Mouse (Mus musculus) CH12.LX (cell line): ENCODE measurements around the gene Slc4a3. TPM values are rescaled to one million over a fixed set of nuclear protein-coding genes. Genes with fewer than 3 reads are reported as not detected.

Experiments used
- DNase-seq: peaks from one replicate; pipeline ENCODE4 v3.0.0-alpha.2; 2013; ENCODE audit errors: extremely low read depth
- H3K27ac ChIP-seq: 2 replicates; pipeline ENCODE4 v1.5.1; 2012; ENCODE audit warnings: low read depth, mild to moderate bottlenecking, control low read depth, moderate library complexity; ENCODE audit not compliant: insufficient read depth
- H3K27me3 ChIP-seq: replicated peaks from 2 replicates; pipeline ENCODE3; 2012; ENCODE audit warnings: inconsistent platforms
- H3K36me3 ChIP-seq, 2 experiments: replicated peaks in 1 of 2; 2 replicates each; pipeline versions ENCODE3 to v1.6.1; 2012; ENCODE audit warnings: inconsistent platforms in 1 of 2, low read length in 1 of 2, mild to moderate bottlenecking in 1 of 2, mixed read lengths in 1 of 2, moderate library complexity in 1 of 2; ENCODE audit not compliant: control insufficient read depth in 1 of 2, insufficient read depth in 1 of 2
- H3K4me1 ChIP-seq, 2 experiments: 2 replicates each; pipeline ENCODE4 v1.6.1; 2012; ENCODE audit warnings: inconsistent platforms in 1 of 2, moderate library complexity in 1 of 2; ENCODE audit not compliant: insufficient read depth in 2 of 2, control insufficient read depth in 1 of 2
- H3K4me2 ChIP-seq: 2 replicates; pipeline ENCODE4 v1.6.1; 2012; ENCODE audit warnings: low read depth, mild to moderate bottlenecking, control low read depth; ENCODE audit not compliant: poor library complexity, insufficient read depth, severe bottlenecking
- H3K4me3 ChIP-seq, 3 experiments: fragments of 150-350 bp in 1 of 3; sonication (generic) in 1 of 3; replicated peaks in 1 of 3; 2 replicates each; pipeline versions ENCODE3 to v1.5.1; 2011 to 2012; ENCODE audit warnings: low read depth in 2 of 3, low read length in 2 of 3, mild to moderate bottlenecking in 2 of 3, moderate library complexity in 2 of 3, control low read depth in 1 of 3, improper control_type of control experiment in 1 of 3, inconsistent platforms in 1 of 3, mixed read lengths in 1 of 3; ENCODE audit not compliant: poor library complexity in 1 of 3
- H3K79me2 ChIP-seq: replicated peaks from 2 replicates; pipeline ENCODE4 v1.6.1; 2012; ENCODE audit warnings: mild to moderate bottlenecking, moderate library complexity; ENCODE audit not compliant: control insufficient read depth, poor library complexity, insufficient read depth, severe bottlenecking; ENCODE audit errors: extremely low read depth
- H3K9ac ChIP-seq: 2 replicates; pipeline ENCODE4 v1.6.1; 2012; ENCODE audit warnings: low read depth, mild to moderate bottlenecking, control low read depth, moderate library complexity; ENCODE audit not compliant: insufficient read depth
- H3K9me3 ChIP-seq: replicated peaks from 2 replicates; pipeline ENCODE3; 2012; ENCODE audit warnings: low read length, inconsistent platforms, mixed read lengths
- BHLHE40 ChIP-seq: IDR thresholded peaks from 2 replicates; pipeline ENCODE4 v1.6.1; 2011; ENCODE audit warnings: mild to moderate bottlenecking, low read depth, low read length, improper control_type of control experiment
- CHD2 ChIP-seq: IDR thresholded peaks from 2 replicates; pipeline ENCODE4 v1.6.1; 2011; ENCODE audit warnings: low read length, improper control_type of control experiment
- CTCF ChIP-seq, 2 experiments: IDR thresholded peaks in 1 of 2; conservative IDR thresholded peaks in 1 of 2; 2 replicates each; pipeline ENCODE4 v1.5.1; 2011 to 2012; ENCODE audit warnings: low read depth in 2 of 2, low read length in 2 of 2, improper control_type of control experiment in 1 of 2, inconsistent platforms in 1 of 2, mild to moderate bottlenecking in 1 of 2, moderate library complexity in 1 of 2
- ELF1 ChIP-seq: IDR thresholded peaks from 2 replicates; pipeline ENCODE4 v1.6.1; 2014; ENCODE audit warnings: low read depth, mild to moderate bottlenecking, inconsistent platforms, low read length, improper control_type of control experiment
- ETS1 ChIP-seq: conservative IDR thresholded peaks from 2 replicates; pipeline ENCODE4 v1.6.1; 2012; ENCODE audit warnings: low read depth, mild to moderate bottlenecking, inconsistent platforms, low read length, improper control_type of control experiment, moderate library complexity
- GABPA ChIP-seq: IDR thresholded peaks from 2 replicates; pipeline ENCODE4 v1.6.1; 2012; ENCODE audit warnings: low read depth, low read length, improper control_type of control experiment, inconsistent platforms; ENCODE audit not compliant: insufficient replicate concordance
- IRF4 ChIP-seq: IDR thresholded peaks from 2 replicates; pipeline ENCODE4 v1.6.1; 2014; ENCODE audit warnings: low read depth, mild to moderate bottlenecking, inconsistent platforms, low read length, improper control_type of control experiment
- KAT2A ChIP-seq: IDR thresholded peaks from 2 replicates; pipeline ENCODE4 v1.6.1; 2012; ENCODE audit warnings: low read length, improper control_type of control experiment, inconsistent platforms; ENCODE audit not compliant: insufficient replicate concordance
- MAFK ChIP-seq: IDR thresholded peaks from 2 replicates; pipeline ENCODE4 v1.6.1; 2011; ENCODE audit warnings: low read length, improper control_type of control experiment; ENCODE audit not compliant: insufficient replicate concordance
- MAZ ChIP-seq: IDR thresholded peaks from 2 replicates; pipeline ENCODE4 v1.6.1; 2012; ENCODE audit warnings: low read depth, mild to moderate bottlenecking, inconsistent platforms, low read length, improper control_type of control experiment, moderate library complexity
- MEF2A ChIP-seq: IDR thresholded peaks from 2 replicates; pipeline ENCODE4 v1.6.1; 2014; ENCODE audit warnings: low read depth, mild to moderate bottlenecking, inconsistent platforms, low read length, improper control_type of control experiment, borderline replicate concordance
- MYC ChIP-seq: IDR thresholded peaks from 2 replicates; pipeline ENCODE4 v1.6.1; 2011; ENCODE audit warnings: low read depth, mild to moderate bottlenecking, improper control_type of control experiment, low read length
- NELFE ChIP-seq: IDR thresholded peaks from 2 replicates; pipeline ENCODE4 v1.6.1; 2011; ENCODE audit warnings: low read depth, low read length, improper control_type of control experiment
- NRF1 ChIP-seq: IDR thresholded peaks from 2 replicates; pipeline ENCODE4 v1.6.1; 2014; ENCODE audit warnings: low read depth, mild to moderate bottlenecking, inconsistent platforms, low read length, improper control_type of control experiment, moderate library complexity
- PAX5 ChIP-seq: IDR thresholded peaks from 2 replicates; pipeline ENCODE4 v1.6.1; 2012; ENCODE audit warnings: low read length, inconsistent platforms, mixed read lengths
- POLR2AphosphoS2 ChIP-seq: IDR thresholded peaks from 2 replicates; pipeline ENCODE4 v1.6.1; 2011; ENCODE audit warnings: low read depth, low read length, improper control_type of control experiment
- RCOR1 ChIP-seq: conservative IDR thresholded peaks from 2 replicates; pipeline ENCODE4 v1.6.1; 2012; ENCODE audit warnings: low read depth, mild to moderate bottlenecking, inconsistent platforms, low read length, improper control_type of control experiment
- TBP ChIP-seq: conservative IDR thresholded peaks from 2 replicates; pipeline ENCODE4 v1.6.1; 2011; ENCODE audit warnings: low read depth, low read length, improper control_type of control experiment
- TCF12 ChIP-seq: IDR thresholded peaks from 2 replicates; pipeline ENCODE4 v1.6.1; 2014; ENCODE audit warnings: low read depth, mild to moderate bottlenecking, inconsistent platforms, low read length, improper control_type of control experiment
- USF1 ChIP-seq: IDR thresholded peaks from 2 replicates; pipeline ENCODE4 v1.6.1; 2014; ENCODE audit warnings: low read depth, mild to moderate bottlenecking, inconsistent platforms, low read length, improper control_type of control experiment
- USF2 ChIP-seq: conservative IDR thresholded peaks from 2 replicates; pipeline ENCODE4 v1.6.1; 2011; ENCODE audit warnings: low read depth, low read length, improper control_type of control experiment
- ZC3H11A ChIP-seq: IDR thresholded peaks from 2 replicates; pipeline ENCODE4 v1.6.1; 2012; ENCODE audit warnings: low read depth, mild to moderate bottlenecking, inconsistent platforms, low read length, improper control_type of control experiment
- ZKSCAN1 ChIP-seq: IDR thresholded peaks from 2 replicates; pipeline ENCODE4 v1.6.1; 2012; ENCODE audit warnings: low read depth, inconsistent platforms, low read length, improper control_type of control experiment, borderline replicate concordance
- ZMIZ1 ChIP-seq: IDR thresholded peaks from 2 replicates; pipeline ENCODE4 v1.6.1; 2012; ENCODE audit warnings: low read depth, mild to moderate bottlenecking, inconsistent platforms, low read length, improper control_type of control experiment
- ZNF384 ChIP-seq: IDR thresholded peaks from 2 replicates; pipeline ENCODE4 v1.6.1; 2012; ENCODE audit warnings: low read depth, low read length, improper control_type of control experiment, inconsistent platforms
- dilution Hi-C: fragments of 300-500 bp; cut with MboI; formaldehyde crosslinking; loops from 2 replicates; pipeline ENCODE4 v1.14.3; 2020; ENCODE audit warnings: low sequenced_read_pairs; ENCODE audit not compliant: extremely low pct_unique_long_range_greater_than_20kb, extremely low pct_ligation_motif_present
- in situ Hi-C: fragments of 300-500 bp; cut with MboI; formaldehyde crosslinking; loops from 3 replicates; pipeline ENCODE4 v1.14.3; 2019; ENCODE audit warnings: low sequenced_read_pairs, low pct_ligation_motif_present, low pct_unique_long_range_greater_than_20kb, mixed read lengths
- polyA plus RNA-seq: library from polyadenylated mRNA; unstranded; fragments of >175 nt; gene quantifications from 2 replicates; pipeline ENCODE4 v1.2.1, GENCODE M21; 2012; ENCODE audit warnings: low read depth; ENCODE audit not compliant: insufficient read length
- total RNA-seq, 2 experiments: library from RNA; depleted of rRNA; stranded (reverse); fragments of 300-350 nt in 1 of 2; fragments of >200 nt in 1 of 2; gene quantifications; 2 replicates each; pipeline ENCODE4 v1.2.3; 2012 to 2014

The Slc4a3 gene
- total and polyA plus RNA-seq, 3 experiments: 0.03 to 0.21 TPM; not detected in 1

DNA sequence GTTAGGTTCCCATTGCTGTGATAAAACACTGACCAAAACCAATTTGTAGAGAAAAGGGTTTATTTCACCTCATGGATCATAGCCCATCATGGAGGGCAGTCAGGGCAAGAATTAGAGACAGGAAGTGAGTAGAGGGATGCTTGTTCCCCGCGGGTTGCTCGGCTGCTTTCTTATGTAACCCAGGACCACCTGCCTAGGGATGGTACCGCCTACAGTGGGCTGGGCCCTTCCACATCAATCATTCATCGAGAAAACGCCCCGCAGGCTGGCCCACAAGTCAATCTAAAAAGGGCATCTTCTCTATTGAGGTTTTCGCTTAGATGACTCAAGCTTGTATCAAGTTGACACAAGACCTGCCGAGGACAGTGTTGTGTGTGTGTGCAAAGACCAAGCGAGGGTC is 37.0 kb downstream of the Slc4a3 start:
- no peaks in the 10 kb centered on the region for H3K36me3 ChIP-seq
- H3K9ac ChIP-seq: no peak overlapping the region
- no peaks in the 10 kb centered on the region for H3K4me1 ChIP-seq
- dilution Hi-C loops (no loop called here), in situ Hi-C loops (no loop called here)
- no peak overlapping the region for H3K27ac ChIP-seq
- DNase-seq: no peak
- H3K79me2 ChIP-seq: no peaks in the 10 kb centered on the region
- H3K27me3 ChIP-seq: peaks cover 19% of the 10 kb centered on the region
- H3K4me2 ChIP-seq: no peak overlapping the region
- H3K4me3 ChIP-seq: no peak overlapping the region
- TF ChIP-seq ETS1: no peak
- TF ChIP-seq TBP: no peak
- no peak for TF ChIP-seq PAX5
- TF ChIP-seq RCOR1: no peak
- no peak for TF ChIP-seq TCF12
- no peak for TF ChIP-seq KAT2A
- TF ChIP-seq CTCF (conservative IDR thresholded peaks at IDR 0.05 in 1 of 2, IDR thresholded peaks at IDR 0.05 in 1 of 2; ENCODE audit: low read depth in 2 of 2, low read length in 2 of 2): no peak
- TF ChIP-seq USF1: no peak
- no peak for TF ChIP-seq MAZ
- TF ChIP-seq GABPA: no peak
- TF ChIP-seq POLR2AphosphoS2: no peak
- TF ChIP-seq NELFE: no peak
- no peak for TF ChIP-seq MYC
- TF ChIP-seq ZNF384: no peak
- no peak for TF ChIP-seq NRF1
- TF ChIP-seq MAFK: no peak
- no peaks in the 10 kb centered on the region for H3K9me3 ChIP-seq

DNA sequence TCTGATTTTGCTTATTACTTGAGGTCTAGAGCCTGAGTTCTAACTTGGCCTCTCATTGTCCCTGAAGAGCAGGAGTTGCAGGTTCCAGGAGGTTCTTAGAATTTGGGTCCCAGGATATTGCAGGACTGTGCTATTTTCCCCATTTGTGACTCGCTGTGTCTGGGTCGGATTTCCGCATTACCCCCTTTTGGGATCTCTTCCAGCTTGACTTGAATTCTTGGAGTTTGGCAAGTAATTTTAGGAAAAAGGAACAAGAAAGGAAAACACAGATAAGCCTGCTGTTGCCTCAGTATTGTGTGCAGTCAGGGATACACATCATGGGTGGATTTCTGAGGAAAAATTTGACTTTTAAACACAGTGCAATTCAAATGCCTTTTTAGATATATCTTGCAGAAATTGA is 40.7 kb downstream of the Slc4a3 start:
- in situ Hi-C loops: no loop called here

More for the DNA sequence above, 40.7 kb downstream of the Slc4a3 start:
- no peak overlapping the region for H3K4me3 ChIP-seq
- no peaks in the 10 kb centered on the region for H3K4me1 ChIP-seq
- H3K9ac ChIP-seq: no peak overlapping the region
- no peak for DNase-seq
- TF ChIP-seq USF2: no peak
- TF ChIP-seq RCOR1: no peak
- no peak for TF ChIP-seq BHLHE40
- TF ChIP-seq ZC3H11A: no peak
- TF ChIP-seq NELFE: no peak
- TF ChIP-seq MAZ: no peak
- no peak for TF ChIP-seq PAX5
- TF ChIP-seq ETS1: no peak
- TF ChIP-seq CHD2: no peak
- TF ChIP-seq ZNF384: no peak
- no peak for TF ChIP-seq ZMIZ1
- TF ChIP-seq NRF1: no peak
- no peak for TF ChIP-seq ELF1
- TF ChIP-seq MEF2A: no peak
- no peak for TF ChIP-seq GABPA
- no peak for TF ChIP-seq ZKSCAN1
- TF ChIP-seq IRF4: no peak
- no peak overlapping the region for H3K27ac ChIP-seq
- dilution Hi-C loops: no loop called here
- H3K4me2 ChIP-seq: no peak overlapping the region
- no peaks in the 10 kb centered on the region for H3K9me3 ChIP-seq
- no peaks in the 10 kb centered on the region for H3K36me3 ChIP-seq
- peaks cover 10% of the 10 kb centered on the region for H3K27me3 ChIP-seq
- no peaks in the 10 kb centered on the region for H3K79me2 ChIP-seq
